Mouse (Mus musculus) bone marrow, adult 2 months (tissue): ENCODE results near the gene A630095N17Rik.

Experiments used
- CTCF ChIP-seq: fragments of 200-500 bp; IDR thresholded peaks from 2 replicates; pipeline ENCODE4 v1.5.1; 2011; ENCODE audit warnings: low read length, control low read depth; ENCODE audit not compliant: control insufficient read depth, insufficient read depth
- POLR2A ChIP-seq: fragments of 200-500 bp; IDR thresholded peaks from 2 replicates; pipeline ENCODE4 v1.6.1; 2011; ENCODE audit warnings: low read depth, mild to moderate bottlenecking, control low read depth, low read length, borderline replicate concordance; ENCODE audit not compliant: control insufficient read depth

DNA sequence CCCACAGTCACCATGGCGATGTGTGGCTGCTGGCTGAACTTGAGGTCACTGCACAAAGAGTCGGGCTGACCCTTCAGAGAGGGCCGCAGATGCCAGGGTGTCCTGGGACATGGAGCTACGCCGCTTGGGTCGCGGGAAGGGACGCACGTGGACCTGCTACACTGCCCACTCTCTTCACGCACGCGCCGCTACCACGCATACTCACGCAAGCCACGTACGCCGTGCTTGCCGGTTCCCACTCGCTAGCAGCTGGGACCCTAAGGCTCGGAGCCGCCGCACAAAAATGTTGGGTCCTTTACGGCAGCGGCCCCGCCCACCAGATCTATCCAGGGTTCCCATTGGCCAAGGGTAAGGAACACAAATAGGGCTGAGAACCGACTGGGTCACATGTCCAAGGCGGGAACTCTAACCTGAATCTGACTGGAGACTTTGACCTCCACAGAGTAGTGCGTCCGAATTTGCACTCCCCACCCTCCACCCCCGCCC, 51.8 kb downstream of the A630095N17Rik start, which contains the start of gene Abcb6:
- 0 out of 2 replicates have a peak, but pooled peaks have one; percentile 2 for TF ChIP-seq CTCF
- peak; percentile 92; the same call in 1 of the 2 replicates for TF ChIP-seq POLR2A
